Mouse (Mus musculus) G1E (cell line): ENCODE measurements around the gene Nell1.

Experiments used
- CTCF ChIP-seq: IDR thresholded peaks from 2 replicates; pipeline ENCODE4 v1.5.1; 2012; ENCODE audit warnings: low read depth, low read length, inconsistent platforms, mixed read lengths
- GATA1 ChIP-seq: IDR thresholded peaks from 2 replicates; pipeline ENCODE4 v1.6.1; 2012; ENCODE audit warnings: borderline replicate concordance, low read length, inconsistent platforms, mixed read lengths
- POLR2AphosphoS5 ChIP-seq: IDR thresholded peaks from 2 replicates; pipeline ENCODE4 v1.6.1; 2012; ENCODE audit warnings: low read depth, low read length, inconsistent platforms; ENCODE audit not compliant: insufficient replicate concordance
- TAL1 ChIP-seq: conservative IDR thresholded peaks from 2 replicates; pipeline ENCODE4 v1.6.1; 2012; ENCODE audit warnings: low read depth, low read length, inconsistent platforms, mixed read lengths

- TF ChIP-seq CTCF (no peak), TAL1 (no peak), GATA1 (no peak), POLR2AphosphoS5 (no peak)
These were observed 211.6 kb downstream of the Nell1 start for GRCm38 (mm10) chr7:50186306-50186705.
